Mouse (Mus musculus) urinary bladder, postnatal 25 days (tissue): ENCODE results near the gene Efna5.

Source experiments
- DNase-seq: peaks from one replicate; pipeline ENCODE4 v3.0.0; 2022; ENCODE audit warnings: low spot score

Efna5 gene

DNA sequence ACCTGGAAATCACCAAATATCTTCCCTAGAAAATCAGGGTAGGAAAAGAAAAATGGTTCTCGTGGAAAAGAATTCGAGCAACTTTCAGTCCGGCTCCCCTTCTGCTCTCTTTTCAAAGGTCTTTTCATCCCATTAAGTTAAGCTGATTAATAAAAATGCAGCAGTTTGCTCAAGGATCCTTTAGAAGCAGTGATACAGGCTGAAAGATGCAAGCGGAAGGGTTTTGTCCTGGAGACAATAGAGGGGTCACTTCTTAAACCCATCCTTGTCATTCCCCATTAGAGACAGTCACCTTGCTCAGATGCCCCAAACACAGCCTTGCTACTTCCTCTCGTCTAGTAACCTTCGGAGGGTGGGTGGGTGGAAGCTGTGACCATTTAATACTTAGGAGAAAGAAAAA lies 27.4 kb downstream of the Efna5 start:
- DNase-seq, result no peak

DNA sequence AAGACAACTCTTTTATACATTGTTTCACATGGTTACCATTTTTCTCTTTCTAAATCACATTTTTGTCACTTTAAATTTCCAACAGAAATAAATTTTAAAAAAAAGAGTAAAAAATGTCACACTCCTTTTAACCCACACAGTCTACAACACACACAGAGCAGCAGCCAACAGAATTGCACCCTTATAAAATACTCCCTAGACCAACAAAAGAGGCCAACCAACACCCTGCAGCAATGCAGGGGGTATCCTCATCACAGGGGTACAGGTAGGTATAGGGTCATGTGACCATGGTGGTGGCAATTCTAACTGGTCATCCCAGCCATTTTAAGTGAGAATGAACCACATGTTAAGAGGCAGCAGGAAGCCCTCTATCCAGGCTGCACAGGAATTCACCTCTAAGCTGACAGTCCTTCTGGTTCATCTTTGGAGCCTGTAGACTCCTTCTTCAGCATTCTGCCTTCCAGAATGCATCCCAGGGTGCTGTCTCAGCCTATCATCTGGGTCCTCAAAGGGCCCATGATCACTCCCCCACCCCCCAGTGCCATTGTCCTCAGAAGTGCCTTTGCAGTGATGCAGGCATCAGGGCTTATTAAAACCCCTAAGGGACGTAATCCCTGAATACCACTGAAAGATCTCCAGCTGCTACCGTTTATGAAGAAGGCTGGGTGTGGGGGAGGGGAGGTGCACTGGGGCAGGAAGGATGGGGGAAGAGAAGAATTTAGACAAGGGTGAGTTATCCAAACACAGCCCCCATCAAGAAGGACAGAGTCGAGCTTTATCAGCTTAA lies 28.1 kb downstream of the Efna5 start:
- no peak for DNase-seq

GRCm38 (mm10) chr17:62851268-62851667 lies 29.8 kb downstream of the Efna5 start:
- no peak for DNase-seq

GRCm38 (mm10) chr17:62850603-62851002 lies 30.5 kb downstream of the Efna5 start:
- no peak for DNase-seq

DNA sequence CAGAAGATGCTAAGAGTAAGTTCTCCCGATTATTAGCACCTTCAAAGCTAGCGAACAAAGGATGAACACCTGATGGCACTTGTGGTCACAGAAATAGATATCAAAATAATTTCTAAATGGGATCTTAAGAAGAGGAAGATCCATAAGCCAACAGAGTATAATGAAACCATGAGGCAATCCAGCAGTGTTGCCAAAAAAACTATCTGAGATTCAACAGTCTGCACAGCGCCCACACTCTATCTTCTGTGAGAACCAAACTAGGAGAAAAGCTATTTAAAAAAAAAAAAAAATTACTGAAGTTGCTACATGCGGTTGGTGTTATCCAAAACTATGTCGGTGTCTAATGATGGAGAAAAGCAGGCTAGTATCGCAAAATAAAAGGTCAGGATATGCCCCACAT lies 31.4 kb downstream of the Efna5 start:
- DNase-seq, result no peak

DNA sequence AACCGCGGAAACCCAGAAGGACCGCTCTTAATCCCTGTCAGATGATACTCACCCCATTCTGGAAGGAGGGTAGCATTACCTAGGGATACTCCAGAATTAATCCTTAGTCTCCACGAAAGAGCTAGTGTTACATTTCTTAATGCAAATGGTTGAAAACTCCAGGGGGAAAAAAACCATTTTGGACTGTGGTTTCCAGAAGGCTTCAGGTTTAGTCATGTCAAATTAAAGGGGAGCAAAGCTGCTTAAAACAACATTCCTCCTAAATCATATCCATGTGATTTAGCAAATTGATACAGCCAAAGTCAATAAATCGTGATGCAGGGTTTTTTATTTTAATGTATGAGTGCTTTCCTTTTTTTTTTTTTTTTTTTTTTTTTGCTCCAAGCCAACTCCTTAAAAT lies 35.5 kb downstream of the Efna5 start:
- no peak for DNase-seq

- no peak for DNase-seq
Observed at GRCm38 (mm10) chr17:62844329-62844728, 36.8 kb downstream of the Efna5 start.

DNA sequence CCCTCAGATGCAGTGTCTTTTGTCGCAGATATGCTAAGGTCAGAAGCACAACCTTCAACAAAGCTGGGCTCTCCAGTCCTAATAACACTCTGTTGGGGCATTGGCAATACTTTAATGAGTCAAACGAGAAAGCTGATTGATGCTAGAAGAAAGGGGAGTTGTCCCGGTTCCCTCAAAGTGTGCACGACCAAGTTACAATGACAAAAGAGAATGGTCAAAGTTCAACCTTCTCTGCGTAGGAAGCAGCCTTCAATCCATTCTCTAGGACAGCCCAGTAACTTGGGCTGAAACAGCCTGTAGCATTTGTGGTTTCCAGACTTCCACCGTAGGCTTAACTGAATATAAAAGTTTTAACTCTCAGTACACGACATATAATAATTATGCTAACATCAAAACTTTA lies 43.8 kb downstream of the Efna5 start:
- DNase-seq, result no peak

GRCm38 (mm10) chr17:62836598-62837106 lies 44.5 kb downstream of the Efna5 start:
- DNase-seq, result no peak

- DNase-seq, result no peak
Observed at GRCm38 (mm10) chr17:62832550-62833127, 48.5 kb downstream of the Efna5 start.

GRCm38 (mm10) chr17:62827549-62827948 lies 53.6 kb downstream of the Efna5 start:
- no peak for DNase-seq

DNA sequence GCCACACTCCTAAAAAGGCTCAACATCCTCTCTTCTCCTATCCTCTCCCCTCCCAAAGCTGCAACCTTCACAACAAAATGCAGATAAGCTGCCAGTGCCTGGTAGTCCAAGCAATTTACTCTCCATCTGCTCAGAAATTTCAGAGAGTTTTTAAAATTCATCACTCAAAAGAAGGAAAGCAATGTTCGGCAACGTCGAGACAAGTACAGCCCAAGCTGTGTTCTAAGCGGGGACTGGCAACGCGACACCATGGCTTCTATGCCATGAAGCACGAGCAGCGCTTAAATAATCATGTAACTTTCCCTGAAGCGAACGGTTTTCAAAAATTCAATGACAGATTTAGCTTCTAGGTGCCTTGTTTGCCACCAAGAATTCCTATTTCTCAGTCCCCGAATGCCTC lies 59.9 kb downstream of the Efna5 start:
- no peak for DNase-seq

DNA sequence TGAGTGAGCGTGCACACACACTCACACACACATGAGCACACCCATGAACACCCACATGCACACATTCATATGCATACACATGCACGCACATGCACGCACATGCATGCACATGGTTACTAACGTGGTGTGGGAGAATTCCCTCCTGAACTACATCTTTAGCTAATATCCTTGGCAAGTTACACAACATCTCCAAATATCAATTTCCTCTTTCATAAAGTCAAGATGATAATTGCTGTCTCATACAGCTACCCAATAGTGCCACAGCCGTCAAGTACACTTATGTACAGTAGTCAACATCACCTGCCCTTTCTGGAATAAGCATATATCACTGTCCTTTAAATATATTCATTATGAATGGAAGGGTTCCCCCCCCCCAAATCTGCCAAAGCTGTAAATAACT lies 61.2 kb downstream of the Efna5 start:
- no peak for DNase-seq

DNA sequence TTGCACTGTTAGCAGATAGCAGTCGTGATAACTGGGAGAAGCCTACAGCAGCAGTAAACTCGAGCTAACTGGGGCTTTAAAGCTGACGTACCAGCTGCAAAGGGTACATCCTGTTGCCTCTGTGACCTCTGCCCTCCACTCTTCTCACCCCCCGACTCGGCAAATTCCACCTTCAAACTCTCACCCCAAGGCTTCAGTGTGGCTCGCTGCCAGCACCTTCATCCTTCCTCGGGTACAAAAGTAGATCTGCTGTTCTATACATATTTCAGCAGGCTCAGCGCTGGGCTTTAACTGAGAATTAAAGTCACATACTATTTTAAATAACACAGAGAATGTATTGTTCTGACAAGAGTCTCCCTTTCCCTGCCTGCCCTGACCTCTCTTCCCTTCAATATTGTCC lies 62.3 kb downstream of the Efna5 start:
- DNase-seq, result no peak

DNA sequence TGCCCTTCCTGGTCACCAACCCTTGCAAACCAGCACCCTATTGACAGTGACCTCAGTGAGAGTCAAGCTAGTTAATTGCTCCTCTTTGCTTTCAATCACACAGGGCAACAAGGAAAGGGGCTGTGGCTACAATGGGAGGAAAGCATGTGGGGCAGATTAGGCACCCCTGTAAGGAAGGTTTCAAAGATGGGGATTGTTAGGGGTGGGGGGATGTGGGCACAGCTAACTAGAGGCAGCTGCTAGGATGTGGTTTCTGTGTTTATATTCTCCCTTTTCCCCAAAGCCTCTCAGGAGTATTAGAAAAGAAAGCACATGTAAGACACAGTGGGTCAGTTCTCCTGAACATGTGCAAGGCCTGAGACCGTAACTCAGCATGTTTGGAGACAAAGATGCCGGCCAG lies 62.8 kb downstream of the Efna5 start:
- DNase-seq, result no peak

- DNase-seq, result no peak
Observed at GRCm38 (mm10) chr17:62816879-62817278, 64.2 kb downstream of the Efna5 start.

GRCm38 (mm10) chr17:62813461-62813860 lies 67.7 kb downstream of the Efna5 start:
- no peak for DNase-seq

DNA sequence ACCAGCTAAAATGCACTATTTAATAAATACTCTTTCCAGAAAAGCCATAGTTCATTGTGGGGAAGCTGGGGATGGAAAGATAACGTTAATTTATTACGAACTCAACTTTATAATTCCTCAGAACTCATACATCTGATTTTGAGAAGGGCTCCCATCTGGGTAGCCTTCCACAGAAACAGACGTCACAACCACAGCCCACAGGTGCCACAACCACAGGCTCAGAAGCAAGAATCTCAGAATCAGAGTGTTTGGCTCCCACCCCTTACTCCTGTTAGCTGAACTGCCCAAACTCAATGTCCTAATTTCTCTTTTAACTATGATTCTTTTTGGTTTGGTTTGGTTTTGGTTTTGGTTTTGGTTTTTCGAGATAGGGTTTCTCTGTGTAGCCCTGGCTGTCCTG lies 73.2 kb downstream of the Efna5 start:
- DNase-seq, result no peak

GRCm38 (mm10) chr17:62806646-62807045 lies 74.5 kb downstream of the Efna5 start:
- no peak for DNase-seq

- no peak for DNase-seq
Observed at GRCm38 (mm10) chr17:62802748-62803147, 78.4 kb downstream of the Efna5 start.

DNA sequence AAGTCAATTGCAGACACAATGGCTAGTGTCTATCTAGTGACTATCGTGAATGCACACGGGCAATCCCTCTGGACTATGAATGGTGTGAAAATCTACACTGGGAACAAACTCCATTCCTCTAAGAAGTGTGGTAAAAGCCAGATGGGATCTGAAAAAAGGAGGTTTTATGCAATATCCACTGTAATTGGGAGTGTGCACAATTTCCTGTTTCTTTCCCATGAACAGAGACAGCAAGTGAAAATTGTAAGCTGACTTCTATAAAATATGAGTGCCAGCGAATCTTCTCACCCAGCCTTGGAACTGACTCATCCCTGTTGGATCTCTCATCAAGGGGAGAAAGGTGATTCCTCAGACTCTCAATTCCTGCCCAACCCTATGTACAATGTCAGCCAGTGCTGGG lies 83.8 kb downstream of the Efna5 start:
- no peak for DNase-seq

GRCm38 (mm10) chr17:62789291-62790290 lies 91.5 kb downstream of the Efna5 start:
- no peak for DNase-seq

GRCm38 (mm10) chr17:62788783-62789182 lies 92.3 kb downstream of the Efna5 start:
- no peak for DNase-seq
